Mouse (Mus musculus) limb, embryonic 11.5 days (tissue): Measurements from ENCODE around the gene Plxnb1. TPM values are rescaled to one million over a fixed set of nuclear protein-coding genes. Genes with fewer than 3 reads are reported as not detected.

Experiments used
- ATAC-seq: fragments of 200-750 bp; cut with Nextera tagmentation; 2 replicates; pipeline ENCODE4 v1.8.0; 2017; ENCODE audit warnings: low read depth; ENCODE audit not compliant: insufficient number of reproducible peaks, low FRiP score, low TSS enrichment
- DNase-seq: peaks from one replicate; pipeline ENCODE4 v3.0.0-alpha.2; 2015; ENCODE audit warnings: low spot score
- H3K27ac ChIP-seq: fragments of 300-500 bp; sonication (generic); replicated peaks from 2 replicates; pipeline ENCODE4 v1.5.1; 2014; ENCODE audit warnings: low read depth, mild to moderate bottlenecking, low read length
- H3K27me3 ChIP-seq: fragments of 300-500 bp; sonication (generic); 2 replicates; pipeline ENCODE4 v1.6.1; 2014; ENCODE audit warnings: mild to moderate bottlenecking, low read length, mixed read lengths; ENCODE audit not compliant: control insufficient read depth, insufficient read depth
- H3K36me3 ChIP-seq: fragments of 300-500 bp; sonication (generic); 2 replicates; pipeline ENCODE4 v1.6.1; 2014; ENCODE audit warnings: mild to moderate bottlenecking, low read length, moderate library complexity, mixed read lengths; ENCODE audit not compliant: control insufficient read depth, insufficient read depth
- H3K4me1 ChIP-seq: fragments of 300-500 bp; sonication (generic); 2 replicates; pipeline ENCODE4 v1.6.1; 2014; ENCODE audit warnings: low read length, mixed read lengths; ENCODE audit not compliant: control insufficient read depth, insufficient read depth
- H3K4me2 ChIP-seq: fragments of 300-500 bp; sonication (generic); 2 replicates; pipeline ENCODE4 v1.6.1; 2014; ENCODE audit warnings: low read depth, mild to moderate bottlenecking, moderate library complexity; ENCODE audit not compliant: severe bottlenecking
- H3K4me3 ChIP-seq: fragments of 300-500 bp; sonication (generic); 2 replicates; pipeline ENCODE4 v1.5.1; 2014; ENCODE audit warnings: low read depth, low read length
- H3K9ac ChIP-seq: fragments of 300-500 bp; sonication (generic); 2 replicates; pipeline ENCODE4 v1.6.1; 2014; ENCODE audit warnings: mild to moderate bottlenecking, low read length
- H3K9me3 ChIP-seq: fragments of 300-500 bp; sonication (generic); 2 replicates; pipeline ENCODE4 v1.6.1; 2016; ENCODE audit warnings: low read length; ENCODE audit not compliant: control insufficient read depth
- WGBS: fragments of 180-500 bp; shearing (Covaris S2); extraction: QIAGEN DNeasy Blood & Tissue Kit; methylation state at CpG from one replicate; pipeline ENCODE4 v1.1.7; 2014; 5-methylcytosine and 5-hydroxymethylcytosine counted together
- polyA plus RNA-seq: library from polyadenylated mRNA; unstranded; fragments of >200 nt; fragmentation: Nextera tagmentation; extraction: Ambion mirVana; gene quantifications from 2 replicates; pipeline ENCODE4 v1.2.1, GENCODE M21; 2014

Gene Plxnb1
- polyA plus RNA-seq, result 13.7 and 15.2 TPM in 2 replicates

GRCm38 (mm10) chr9:109095137-109095982, at the start of gene Plxnb1:
Gene Plxnb1 (plus strand): TSS chr9:109095389.
- DNase-seq (peak; percentile 90), ATAC-seq (peak; percentile 55)
- Histone ChIP-seq H3K4me2 (peak within 1 kb of the TSS; percentile 80), H3K9ac (peak within 1 kb of the TSS; percentile 99), H3K36me3 (no peaks in the 10 kb centered on the region), H3K27me3 (no peaks in the 10 kb centered on the region), H3K27ac (peak within 1 kb of the TSS; percentile 100), H3K4me3 (peak within 1 kb of the TSS; percentile 75), H3K4me1 (peaks cover 36% of the 10 kb centered on the region), H3K9me3 (no peaks in the 10 kb centered on the region)
- WGBS, result under 1% methylated on average over 77 of the region's 102 CpGs

- H3K36me3 ChIP-seq, result no peaks in the 10 kb centered on the region; the same call in 1 of the 2 replicates
- ATAC-seq (no peak), DNase-seq (peak; percentile 50)
- H3K4me2 ChIP-seq, result no peak overlapping the region
- H3K9me3 ChIP-seq, result no peaks in the 10 kb centered on the region
- H3K9ac ChIP-seq, result no peak overlapping the region
- 36% methylated on average over 5 of the region's 5 CpGs for WGBS
- no peaks in the 10 kb centered on the region for H3K27me3 ChIP-seq
- no peak overlapping the region for H3K27ac ChIP-seq
- H3K4me1 ChIP-seq, result no peaks in the 10 kb centered on the region
- no peak overlapping the region for H3K4me3 ChIP-seq
These were observed 48.9 kb upstream of the Plxnb1 start for GRCm38 (mm10) chr9:109046306-109046705.

GRCm38 (mm10) chr9:109049316-109049715, 45.9 kb upstream of the Plxnb1 start:
- H3K4me1 ChIP-seq, result peaks cover under 1% of the 10 kb centered on the region; the same call in 1 of the 2 replicates
- no peak overlapping the region for H3K9ac ChIP-seq
- ATAC-seq (no peak), DNase-seq (no peak)
- no peaks in the 10 kb centered on the region; the same call in 1 of the 2 replicates for H3K36me3 ChIP-seq
- H3K4me2 ChIP-seq, result no peak overlapping the region
- H3K27me3 ChIP-seq, result no peaks in the 10 kb centered on the region
- H3K4me3 ChIP-seq, result no peak overlapping the region
- H3K27ac ChIP-seq, result no peak overlapping the region
- 86% methylated on average over 7 of the region's 7 CpGs for WGBS
- no peaks in the 10 kb centered on the region for H3K9me3 ChIP-seq

GRCm38 (mm10) chr9:109049996-109050673, 45.1 kb upstream of the Plxnb1 start:
- H3K27ac ChIP-seq, result no peak overlapping the region
- H3K27me3 ChIP-seq, result no peaks in the 10 kb centered on the region
- peaks cover 7% of the 10 kb centered on the region; the same call in 1 of the 2 replicates for H3K4me1 ChIP-seq
- H3K4me2 ChIP-seq, result no peak overlapping the region
- DNase-seq (no peak), ATAC-seq (no peak)
- no peak overlapping the region for H3K4me3 ChIP-seq
- WGBS, result 85% methylated on average over 9 of the region's 9 CpGs
- H3K9ac ChIP-seq, result no peak overlapping the region
- H3K9me3 ChIP-seq, result no peaks in the 10 kb centered on the region
- no peaks in the 10 kb centered on the region; the same call in 1 of the 2 replicates for H3K36me3 ChIP-seq

- no peak for DNase-seq
- H3K36me3 ChIP-seq, result no peaks in the 10 kb centered on the region; the same call in 1 of the 2 replicates
- no peak overlapping the region for H3K9ac ChIP-seq
- no peaks in the 10 kb centered on the region for H3K9me3 ChIP-seq
- ATAC-seq, result no peak
- peaks cover 8% of the 10 kb centered on the region; the same call in 1 of the 2 replicates for H3K4me1 ChIP-seq
- WGBS, result 81% methylated on average over 3 of the region's 3 CpGs
- no peak overlapping the region for H3K4me3 ChIP-seq
- no peaks in the 10 kb centered on the region for H3K27me3 ChIP-seq
- H3K4me2 ChIP-seq, result no peak overlapping the region
- H3K27ac ChIP-seq, result no peak overlapping the region
These were observed 44.6 kb upstream of the Plxnb1 start for GRCm38 (mm10) chr9:109050674-109050997.

- no peaks in the 10 kb centered on the region for H3K27me3 ChIP-seq
- no peak overlapping the region for H3K4me2 ChIP-seq
- no peak for ATAC-seq
- no peak overlapping the region for H3K4me3 ChIP-seq
- no peak overlapping the region for H3K9ac ChIP-seq
- H3K36me3 ChIP-seq, result no peaks in the 10 kb centered on the region; the same call in none of the 2 replicates
- H3K4me1 ChIP-seq, result peaks cover 8% of the 10 kb centered on the region; the same call in 1 of the 2 replicates
- no peak overlapping the region for H3K27ac ChIP-seq
- no peak for DNase-seq
- WGBS, result 88% methylated on average over 13 of the region's 13 CpGs
- no peaks in the 10 kb centered on the region for H3K9me3 ChIP-seq
These were observed 44.1 kb upstream of the Plxnb1 start for GRCm38 (mm10) chr9:109051011-109051501.

- no peak for DNase-seq
- H3K4me3 ChIP-seq, result no peak overlapping the region
- no peak overlapping the region for H3K9ac ChIP-seq
- no peak overlapping the region for H3K27ac ChIP-seq
- H3K4me2 ChIP-seq, result no peak overlapping the region
- no peak for ATAC-seq
- H3K27me3 ChIP-seq, result no peaks in the 10 kb centered on the region
- no peaks in the 10 kb centered on the region for H3K9me3 ChIP-seq
- H3K4me1 ChIP-seq, result peaks cover 8% of the 10 kb centered on the region; the same call in 1 of the 2 replicates
- H3K36me3 ChIP-seq, result peaks cover under 1% of the 10 kb centered on the region
- 89% methylated on average over 10 of the region's 10 CpGs for WGBS
These were observed 43.3 kb upstream of the Plxnb1 start for GRCm38 (mm10) chr9:109051651-109052489.
